In genomic region chr7:83739680-83740310, GRCm38 (mm10) we compare ENCODE assay signal across 11 mouse cellular contexts. TPM values are rescaled to one million over a fixed set of nuclear protein-coding genes. Genes with fewer than 3 reads are reported as not detected.
DNase-seq lines count a peak whose midpoint lies in the region; ATAC-seq and TF ChIP-seq lines count a peak whose summit lies in the region.
"Had no signal": no experiment of that assay in that cellular context is flagged by ENCODE, and none has a peak within 500 bp of the region (broad histone marks: within the 10 kb centered on the region; RNA-seq: fewer than 3 reads in every experiment).

No protein-coding gene starts in this region.

- WGBS in hindbrain, postnatal 0 days: 44% methylated on average over 7 of the region's 7 CpGs
- 54% methylated on average over 7 of the region's 7 CpGs for WGBS in hindbrain, embryonic 14.5 days
- WGBS in spleen, adult 2 months: 77% methylated on average over 7 of the region's 7 CpGs
- 38% methylated on average over 7 of the region's 7 CpGs for WGBS in heart, embryonic 16.5 days
- WGBS in midbrain, embryonic 16.5 days: 48% methylated on average over 7 of the region's 7 CpGs

- H3K4me3 ChIP-seq in hindbrain, postnatal 0 days (ENCODE audit: low read length): no peak overlapping the region
- no peak overlapping the region for H3K4me3 ChIP-seq in hindbrain, embryonic 14.5 days (replicated peaks; ENCODE audit: low read length)
- H3K4me3 ChIP-seq in spleen, adult 2 months (ENCODE audit: extremely low read depth, insufficient read depth, insufficient read length): no peak overlapping the region
- H3K4me3 ChIP-seq in heart, embryonic 16.5 days (ENCODE audit: low read length): no peak overlapping the region
- H3K4me3 ChIP-seq in midbrain, embryonic 16.5 days (ENCODE audit: low read depth, low read length): no peak overlapping the region

- ATAC-seq in hindbrain, postnatal 0 days: no peak
- ATAC-seq in hindbrain, embryonic 14.5 days (ENCODE audit: low FRiP score): no peak
- ATAC-seq in heart, embryonic 16.5 days (replicated peaks; ENCODE audit: extremely low read depth, insufficient read depth, low FRiP score): no peak
- ATAC-seq in midbrain, embryonic 16.5 days: no peak
- no peak for ATAC-seq in frontal cortex, adult (ENCODE audit: low TSS enrichment)

- H3K4me2 ChIP-seq in hindbrain, postnatal 0 days (ENCODE audit: low read depth, low read length): no peak overlapping the region
- no peak overlapping the region for H3K4me2 ChIP-seq in hindbrain, embryonic 14.5 days (replicated peaks)
- no peak overlapping the region for H3K4me2 ChIP-seq in heart, embryonic 16.5 days (ENCODE audit: low read depth, low read length)
- H3K4me2 ChIP-seq in midbrain, embryonic 16.5 days (ENCODE audit: low read length): no peak overlapping the region
- H3K4me2 ChIP-seq: midbrain, embryonic 11.5 days had no signal

- no peaks in the 10 kb centered on the region for H3K9me3 ChIP-seq in hindbrain, postnatal 0 days (ENCODE audit: low read length)
- no peaks in the 10 kb centered on the region for H3K9me3 ChIP-seq in hindbrain, embryonic 14.5 days (ENCODE audit: control insufficient read depth, low read length)
- no peaks in the 10 kb centered on the region for H3K9me3 ChIP-seq in heart, embryonic 16.5 days (replicated peaks; ENCODE audit: control insufficient read depth, low read length)
- no peaks in the 10 kb centered on the region for H3K9me3 ChIP-seq in midbrain, embryonic 16.5 days (replicated peaks; ENCODE audit: control insufficient read depth, low read length, poor library complexity, severe bottlenecking)
- H3K9me3 ChIP-seq: G1E had no signal

- 0 out of 2 replicates have a peak overlapping the region, but pooled peaks have one; percentile 7 for H3K27ac ChIP-seq in hindbrain, postnatal 0 days
- H3K27ac ChIP-seq in hindbrain, embryonic 14.5 days: no peak overlapping the region
- peak overlapping the region; percentile 1; the same call in 1 of the 2 replicates for H3K27ac ChIP-seq in spleen, adult 2 months (ENCODE audit: insufficient read depth, low read length)
- peak overlapping the region; percentile 24; the same call in 1 of the 2 replicates for H3K27ac ChIP-seq in heart, embryonic 16.5 days (ENCODE audit: low read length)
- no peak overlapping the region for H3K27ac ChIP-seq in midbrain, embryonic 16.5 days (ENCODE audit: low read length)

- no peaks in the 10 kb centered on the region for H3K27me3 ChIP-seq in hindbrain, postnatal 0 days (ENCODE audit: insufficient read depth, low read length)
- H3K27me3 ChIP-seq in hindbrain, embryonic 14.5 days (ENCODE audit: control insufficient read depth, insufficient read depth, low read length): no peaks in the 10 kb centered on the region
- H3K27me3 ChIP-seq in spleen, adult 2 months (ENCODE audit: control insufficient read depth, insufficient read depth, low read length): no peaks in the 10 kb centered on the region
- H3K27me3 ChIP-seq in heart, embryonic 16.5 days (ENCODE audit: control insufficient read depth, insufficient read depth, low read length): no peaks in the 10 kb centered on the region
- H3K27me3 ChIP-seq in midbrain, embryonic 16.5 days (ENCODE audit: control insufficient read depth, insufficient read depth, low read depth, low read length): no peaks in the 10 kb centered on the region

- no peaks in the 10 kb centered on the region for H3K36me3 ChIP-seq in hindbrain, postnatal 0 days (ENCODE audit: insufficient read depth, low read length)
- H3K36me3 ChIP-seq in hindbrain, embryonic 14.5 days (replicated peaks; ENCODE audit: control insufficient read depth, insufficient read depth): no peaks in the 10 kb centered on the region
- no peaks in the 10 kb centered on the region for H3K36me3 ChIP-seq in spleen, adult 2 months (ENCODE audit: control insufficient read depth, insufficient read depth, low read length)
- no peaks in the 10 kb centered on the region for H3K36me3 ChIP-seq in heart, embryonic 16.5 days (ENCODE audit: control insufficient read depth, insufficient read depth)
- no peaks in the 10 kb centered on the region for H3K36me3 ChIP-seq in midbrain, embryonic 16.5 days (ENCODE audit: control insufficient read depth, insufficient read depth, low read length)
- H3K36me3 ChIP-seq: G1E had no signal

- no peak overlapping the region for H3K9ac ChIP-seq in hindbrain, postnatal 0 days (replicated peaks; ENCODE audit: low read length)
- H3K9ac ChIP-seq in hindbrain, embryonic 14.5 days: no peak overlapping the region
- H3K9ac ChIP-seq in heart, embryonic 16.5 days (ENCODE audit: low read length): no peak overlapping the region
- no peak overlapping the region for H3K9ac ChIP-seq in midbrain, embryonic 16.5 days (ENCODE audit: low read depth, low read length)

- DNase-seq in hindbrain, postnatal 0 days (ENCODE audit: low spot score): no peak
- DNase-seq in hindbrain, embryonic 14.5 days (ENCODE audit: low spot score): no peak
- no peak for DNase-seq in spleen, adult 2 months (ENCODE audit: low read depth in 1 of 2, low spot score in 2 of 2)
- DNase-seq in spleen, postnatal 4 days (ENCODE audit: low spot score in 2 of 2): no peak
- DNase-seq: cerebellum, adult 9-10 months; kidney, adult 2 months had no signal

- TF ChIP-seq POLR2A in spleen, adult 2 months (IDR thresholded peaks at IDR 0.05; ENCODE audit: low read depth, low read length): no peak

- no peaks in the 10 kb centered on the region for H3K4me1 ChIP-seq in hindbrain, postnatal 0 days (ENCODE audit: insufficient read depth, low read length)
- H3K4me1 ChIP-seq in hindbrain, embryonic 14.5 days (replicated peaks; ENCODE audit: control insufficient read depth, insufficient read depth, low read length): peaks cover 5% of the 10 kb centered on the region; the same call in 1 of the 2 replicates
- H3K4me1 ChIP-seq in spleen, adult 2 months (ENCODE audit: control insufficient read depth, insufficient read depth, insufficient read length): no peaks in the 10 kb centered on the region
- peaks cover 2% of the 10 kb centered on the region; the same call in 1 of the 2 replicates for H3K4me1 ChIP-seq in heart, embryonic 16.5 days (ENCODE audit: control insufficient read depth, insufficient read depth, low read length)
- no peaks in the 10 kb centered on the region for H3K4me1 ChIP-seq in midbrain, embryonic 16.5 days (ENCODE audit: control insufficient read depth, insufficient read depth, low read length)

- TF ChIP-seq CTCF in hindbrain, postnatal 0 days (IDR thresholded peaks at IDR 0.05; ENCODE audit: low read depth): no peak
- no peak for TF ChIP-seq CTCF in spleen, adult 2 months (IDR thresholded peaks at IDR 0.05; ENCODE audit: extremely low read depth, insufficient read depth, insufficient read length, insufficient replicate concordance)

RNA-seq across cellular contexts. Expression of gene Il16, which starts 5.7 kb away (rescaled TPM):
- 1.2 and 2.6 TPM in 2 replicates for total RNA-seq in hindbrain, postnatal 0 days (2014; rRNA removed)
- 0.81 and 0.87 TPM in 2 replicates for polyA plus RNA-seq in hindbrain, postnatal 0 days (2015; fragmentation: Nextera tagmentation; extraction: Ambion mirVana)
- 1.0 and 1.2 TPM in 2 replicates for polyA plus RNA-seq in hindbrain, embryonic 14.5 days (2014; fragmentation: Nextera tagmentation; extraction: Ambion mirVana)
- 70.7 and 72.3 TPM in 2 replicates for polyA plus RNA-seq in spleen, adult 2 months (2012; rRNA removed)
- polyA plus RNA-seq in heart, embryonic 16.5 days (2015; fragmentation: Nextera tagmentation; extraction: Ambion mirVana): 7.1 and 12.0 TPM in 2 replicates
- polyA plus RNA-seq in midbrain, embryonic 16.5 days (2015; fragmentation: Nextera tagmentation; extraction: Ambion mirVana): 0.84 and 0.96 TPM in 2 replicates

RNA-seq across cellular contexts. Expression of gene Cfap161, which starts 54.9 kb away (rescaled TPM):
- total RNA-seq in hindbrain, postnatal 0 days (2014; rRNA removed): 1.2 and 2.5 TPM in 2 replicates
- polyA plus RNA-seq in hindbrain, postnatal 0 days (2015; fragmentation: Nextera tagmentation; extraction: Ambion mirVana): 2.1 and 2.2 TPM in 2 replicates
- 1.4 and 1.6 TPM in 2 replicates for polyA plus RNA-seq in hindbrain, embryonic 14.5 days (2014; fragmentation: Nextera tagmentation; extraction: Ambion mirVana)
- not detected in 2 replicates for polyA plus RNA-seq in spleen, adult 2 months (2012; rRNA removed)
- 1.8 and 2.8 TPM in 2 replicates for polyA plus RNA-seq in heart, embryonic 16.5 days (2015; fragmentation: Nextera tagmentation; extraction: Ambion mirVana)
- 1.8 and 2.3 TPM in 2 replicates for polyA plus RNA-seq in midbrain, embryonic 16.5 days (2015; fragmentation: Nextera tagmentation; extraction: Ambion mirVana)
- total RNA-seq: G1E had no signal
- polyA plus RNA-seq: G1E; kidney, adult 2 months; midbrain, embryonic 11.5 days had no signal

Comparison
In these comparisons a context has a peak if more than half of its experiments do, and no peak if none do; other contexts are left out.
1. H3K27ac ChIP-seq: peak in hindbrain, postnatal 0 days (single experiment), spleen, adult 2 months (single experiment) and heart, embryonic 16.5 days (single experiment); none in hindbrain, embryonic 14.5 days (single experiment) and midbrain, embryonic 16.5 days (single experiment).